Mouse (Mus musculus): ENCODE measurements around the gene Igfn1. TPM values are rescaled to one million over a fixed set of nuclear protein-coding genes. Genes with fewer than 3 reads are reported as not detected.

The Igfn1 gene
- polyA plus RNA-seq, 1 experiment from 2014 or later: not detected

- Histone ChIP-seq H3K4me3 (no peak overlapping the region), H3K4me1 (no peaks in the 10 kb centered on the region), H3K36me3 (peaks cover 59% of the 10 kb centered on the region), H3K27ac (no peak overlapping the region), H3K9me3 (no peaks in the 10 kb centered on the region), H3K27me3 (no peaks in the 10 kb centered on the region), H3K9ac (no peak overlapping the region), H3K4me2 (no peak overlapping the region)
- ATAC-seq (ENCODE audit: borderline replicate concordance, extremely low read depth, low FRiP score, low TSS enrichment): no peak
- WGBS: 62% methylated on average over 7 of the region's 7 CpGs
These were observed 26.8 kb upstream of the Igfn1 start for GRCm38 (mm10) chr1:136032961-136033360.

GRCm38 (mm10) chr1:136031697-136032096 is 25.6 kb upstream of the Igfn1 start:
- no peak for ATAC-seq (ENCODE audit: borderline replicate concordance, extremely low read depth, low FRiP score, low TSS enrichment)
- Histone ChIP-seq H3K4me2 (no peak overlapping the region), H3K4me1 (no peaks in the 10 kb centered on the region), H3K9me3 (no peaks in the 10 kb centered on the region), H3K36me3 (peaks cover 70% of the 10 kb centered on the region), H3K9ac (no peak overlapping the region), H3K27ac (no peak overlapping the region), H3K27me3 (no peaks in the 10 kb centered on the region), H3K4me3 (no peak overlapping the region)
- WGBS: 65% methylated on average over 8 of the region's 8 CpGs

- Histone ChIP-seq H3K4me3 (no peak overlapping the region), H3K36me3 (peaks cover 69% of the 10 kb centered on the region), H3K4me1 (no peaks in the 10 kb centered on the region), H3K27me3 (no peaks in the 10 kb centered on the region), H3K9ac (no peak overlapping the region), H3K9me3 (no peaks in the 10 kb centered on the region), H3K4me2 (no peak overlapping the region), H3K27ac (no peak overlapping the region)
- WGBS: 69% methylated on average over 7 of the region's 7 CpGs
- ATAC-seq (ENCODE audit: borderline replicate concordance, extremely low read depth, low FRiP score, low TSS enrichment): no peak
These were observed 24.1 kb upstream of the Igfn1 start for GRCm38 (mm10) chr1:136030201-136030600.

GRCm38 (mm10) chr1:136018390-136019189 is 12.4 kb upstream of the Igfn1 start:
- H3K4me1 ChIP-seq: peaks cover 12% of the 10 kb centered on the region
- ATAC-seq (ENCODE audit: borderline replicate concordance, extremely low read depth, low FRiP score, low TSS enrichment): peak; percentile 68; the same call in 1 of the 2 replicates
- 5% methylated on average over 24 of the region's 24 CpGs for WGBS
- peak overlapping the region; percentile 92 for H3K4me2 ChIP-seq
- peak overlapping the region; percentile 75 for H3K9ac ChIP-seq
- no peaks in the 10 kb centered on the region for H3K27me3 ChIP-seq
- peak overlapping the region; percentile 39 for H3K27ac ChIP-seq
- H3K9me3 ChIP-seq: no peaks in the 10 kb centered on the region
- peak overlapping the region; percentile 82 for H3K4me3 ChIP-seq
- peaks cover 22% of the 10 kb centered on the region for H3K36me3 ChIP-seq

- WGBS: under 1% methylated on average over 22 of the region's 22 CpGs
- Histone ChIP-seq H3K27ac (peak overlapping the region; percentile 39), H3K4me3 (peak overlapping the region; percentile 82), H3K27me3 (no peaks in the 10 kb centered on the region), H3K36me3 (peaks cover 16% of the 10 kb centered on the region), H3K9ac (peak overlapping the region; percentile 75), H3K4me2 (peak overlapping the region; percentile 92), H3K4me1 (peaks cover 12% of the 10 kb centered on the region), H3K9me3 (no peaks in the 10 kb centered on the region)
- peak; percentile 97 for ATAC-seq (ENCODE audit: borderline replicate concordance, extremely low read depth, low FRiP score, low TSS enrichment)
These were observed 11.8 kb upstream of the Igfn1 start for GRCm38 (mm10) chr1:136017907-136018313.

GRCm38 (mm10) chr1:136017307-136017706 is 11.2 kb upstream of the Igfn1 start:
- WGBS: 75% methylated on average over 2 of the region's 2 CpGs
- peak overlapping the region; percentile 82 for H3K4me3 ChIP-seq
- no peak overlapping the region; the same call in 1 of the 2 replicates for H3K27ac ChIP-seq
- no peaks in the 10 kb centered on the region for H3K27me3 ChIP-seq
- ATAC-seq (ENCODE audit: borderline replicate concordance, extremely low read depth, low FRiP score, low TSS enrichment): no peak
- peaks cover 12% of the 10 kb centered on the region for H3K4me1 ChIP-seq
- no peaks in the 10 kb centered on the region for H3K9me3 ChIP-seq
- peak overlapping the region; percentile 25; the same call in 1 of the 2 replicates for H3K4me2 ChIP-seq
- H3K9ac ChIP-seq: 0 out of 2 replicates have a peak overlapping the region, but pooled peaks have one; percentile 0
- peaks cover 10% of the 10 kb centered on the region for H3K36me3 ChIP-seq

- 47% methylated on average over 2 of the region's 2 CpGs for WGBS
- Histone ChIP-seq H3K9ac (no peak overlapping the region), H3K4me3 (no peak overlapping the region), H3K9me3 (no peaks in the 10 kb centered on the region), H3K4me1 (peaks cover 12% of the 10 kb centered on the region), H3K27ac (no peak overlapping the region), H3K27me3 (no peaks in the 10 kb centered on the region), H3K36me3 (no peaks in the 10 kb centered on the region), H3K4me2 (no peak overlapping the region)
- ATAC-seq (ENCODE audit: borderline replicate concordance, extremely low read depth, low FRiP score, low TSS enrichment): no peak
These were observed 8.8 kb upstream of the Igfn1 start for GRCm38 (mm10) chr1:136014796-136015502.

GRCm38 (mm10) chr1:136013513-136013912 is 7.4 kb upstream of the Igfn1 start:
- 54% methylated on average over 4 of the region's 4 CpGs for WGBS
- H3K27me3 ChIP-seq: no peaks in the 10 kb centered on the region

GRCm38 (mm10) chr1:136010247-136010646 is 4.1 kb upstream of the Igfn1 start:
- Histone ChIP-seq H3K4me1 (no peaks in the 10 kb centered on the region), H3K9me3 (no peaks in the 10 kb centered on the region), H3K9ac (no peak overlapping the region), H3K4me2 (no peak overlapping the region), H3K4me3 (no peak overlapping the region), H3K27me3 (peaks cover 11% of the 10 kb centered on the region; the same call in 1 of the 2 replicates), H3K27ac (no peak overlapping the region), H3K36me3 (no peaks in the 10 kb centered on the region)
- 84% methylated on average over 4 of the region's 4 CpGs for WGBS
- no peak for ATAC-seq (ENCODE audit: borderline replicate concordance, extremely low read depth, low FRiP score, low TSS enrichment)

More at GRCm38 (mm10) chr1:136013513-136013912, 7.4 kb upstream of the Igfn1 start:
- H3K27ac ChIP-seq: no peak overlapping the region
- H3K9ac ChIP-seq: no peak overlapping the region
- H3K9me3 ChIP-seq: no peaks in the 10 kb centered on the region
- no peak overlapping the region for H3K4me3 ChIP-seq
- peaks cover 6% of the 10 kb centered on the region for H3K4me1 ChIP-seq
- H3K36me3 ChIP-seq: no peaks in the 10 kb centered on the region
- no peak for ATAC-seq (ENCODE audit: borderline replicate concordance, extremely low read depth, low FRiP score, low TSS enrichment)
- H3K4me2 ChIP-seq: no peak overlapping the region

GRCm38 (mm10) chr1:136008159-136008533 is 2.0 kb upstream of the Igfn1 start:
- no peaks in the 10 kb centered on the region for H3K4me1 ChIP-seq
- no peak overlapping the region for H3K27ac ChIP-seq
- H3K9me3 ChIP-seq: no peaks in the 10 kb centered on the region
- ATAC-seq (ENCODE audit: borderline replicate concordance, extremely low read depth, low FRiP score, low TSS enrichment): 0 out of 2 replicates have a peak, but pooled peaks have one; percentile 42
- H3K4me2 ChIP-seq: peak overlapping the region; percentile 83
- H3K9ac ChIP-seq: no peak overlapping the region
- H3K36me3 ChIP-seq: no peaks in the 10 kb centered on the region
- H3K4me3 ChIP-seq: peak overlapping the region; percentile 48
- WGBS: 13% methylated on average over 8 of the region's 8 CpGs
- H3K27me3 ChIP-seq: peaks cover 11% of the 10 kb centered on the region; the same call in 1 of the 2 replicates

GRCm38 (mm10) chr1:136007211-136008158 is 1.3 kb upstream of the Igfn1 start, which contains the start of gene Tmem9:
Gene Tmem9 (plus strand): TSS chr1:136008150.
- Histone ChIP-seq H3K4me2 (peak within 1 kb of the TSS; percentile 83), H3K4me1 (no peaks in the 10 kb centered on the region), H3K36me3 (no peaks in the 10 kb centered on the region), H3K9me3 (no peaks in the 10 kb centered on the region), H3K27ac (no peak within 1 kb of the TSS), H3K27me3 (peaks cover 11% of the 10 kb centered on the region; the same call in 1 of the 2 replicates), H3K9ac (peak within 1 kb of the TSS; percentile 36), H3K4me3 (peak within 1 kb of the TSS; percentile 48)
- ATAC-seq (ENCODE audit: borderline replicate concordance, extremely low read depth, low FRiP score, low TSS enrichment): peak; percentile 92
- WGBS: 3% methylated on average over 37 of the region's 37 CpGs

Data from lung, embryonic 15.5 days (tissue).